Mouse (Mus musculus) spleen, adult 2 months (tissue): ENCODE data around the gene Cyp46a1.

ENCODE experiments used
- CTCF ChIP-seq: fragments of 200-500 bp; IDR thresholded peaks from 2 replicates; pipeline ENCODE4 v1.5.1; 2011; ENCODE audit warnings: mild to moderate bottlenecking, inconsistent platforms; ENCODE audit not compliant: insufficient read depth, insufficient read length, insufficient replicate concordance; ENCODE audit errors: extremely low read depth
- POLR2A ChIP-seq: fragments of 200-500 bp; IDR thresholded peaks from 2 replicates; pipeline ENCODE4 v1.6.1; 2011; ENCODE audit warnings: low read depth, low read length, inconsistent platforms

DNA sequence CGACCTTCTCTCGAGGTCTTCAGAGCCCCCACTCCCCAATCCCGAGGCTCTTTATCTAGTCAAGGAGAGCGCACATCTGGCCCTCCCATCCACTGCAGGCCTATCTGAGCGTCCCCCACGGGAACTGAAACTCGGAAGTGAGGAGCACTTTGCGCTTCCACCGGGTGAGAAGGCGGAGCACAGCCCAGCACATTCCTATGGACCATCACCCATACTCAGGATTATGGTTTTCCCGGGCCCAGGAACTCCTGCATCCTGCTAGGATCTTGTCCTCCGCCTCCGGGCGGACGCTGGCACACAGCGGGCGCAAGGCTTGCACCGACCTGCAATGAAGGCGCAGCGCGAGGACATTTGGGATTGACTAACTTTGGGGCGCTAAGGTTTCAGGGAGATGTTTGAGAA lies 699 bp upstream of the Cyp46a1 start:
- TF ChIP-seq CTCF (no peak), POLR2A (no peak)
